Mouse (Mus musculus): ENCODE measurements around the gene Plpp4. TPM values are rescaled to one million over a fixed set of nuclear protein-coding genes. Genes with fewer than 3 reads are reported as not detected.

Gene Plpp4
- total RNA-seq, 2 experiments from 2014 or later: 9.3 to 12.2 TPM

GRCm38 (mm10) chr7:129425554-129425953 is 168.7 kb downstream of the Plpp4 start:
- no peak overlapping the region for H3K27ac ChIP-seq
- no peak for TF ChIP-seq CTCF (conservative IDR thresholded peaks at IDR 0.05)
- H3K4me3 ChIP-seq: no peak overlapping the region
- DNase-seq (ENCODE audit: low spot score in 2 of 2): peak; percentile 5 to 11

GRCm38 (mm10) chr7:129428794-129429193 is 172.0 kb downstream of the Plpp4 start:
- DNase-seq (ENCODE audit: low spot score in 2 of 2): no peak
- Histone ChIP-seq H3K4me3 (no peak overlapping the region), H3K27ac (no peak overlapping the region)
- peak; percentile 32 for TF ChIP-seq CTCF (conservative IDR thresholded peaks at IDR 0.05)

- no peak for TF ChIP-seq CTCF (conservative IDR thresholded peaks at IDR 0.05)
- DNase-seq (ENCODE audit: low spot score in 2 of 2): no peak
- H3K4me3 ChIP-seq: no peak overlapping the region
- H3K27ac ChIP-seq: no peak overlapping the region
Measured at GRCm38 (mm10) chr7:129429903-129430302, 173.1 kb downstream of the Plpp4 start.
